Mouse (Mus musculus) kidney, embryonic 15.5 days (tissue): ENCODE data around the gene Zfp296. TPM values are rescaled to one million over a fixed set of nuclear protein-coding genes. Genes with fewer than 3 reads are reported as not detected.

Experiments
- ATAC-seq: fragments of 200-750 bp; cut with Nextera tagmentation; replicated peaks from 2 replicates; pipeline ENCODE4 v1.8.0; 2017; ENCODE audit warnings: moderate TSS enrichment; ENCODE audit not compliant: low FRiP score
- H3K27ac ChIP-seq: fragments of 300-500 bp; sonication (generic); 2 replicates; pipeline ENCODE4 v1.5.1; 2015; ENCODE audit warnings: mild to moderate bottlenecking, inconsistent platforms
- H3K27me3 ChIP-seq: fragments of 300-500 bp; sonication (generic); 2 replicates; pipeline ENCODE4 v1.6.1; 2015; ENCODE audit warnings: inconsistent platforms
- H3K36me3 ChIP-seq: fragments of 300-500 bp; sonication (generic); 2 replicates; pipeline ENCODE4 v1.6.1; 2015; ENCODE audit warnings: inconsistent platforms
- H3K4me1 ChIP-seq: fragments of 300-500 bp; sonication (generic); 2 replicates; pipeline ENCODE4 v1.6.1; 2015; ENCODE audit warnings: inconsistent platforms
- H3K4me2 ChIP-seq: fragments of 300-500 bp; sonication (generic); 2 replicates; pipeline ENCODE4 v1.6.1; 2015; ENCODE audit warnings: moderate library complexity, mild to moderate bottlenecking, inconsistent platforms
- H3K4me3 ChIP-seq: fragments of 300-500 bp; sonication (generic); replicated peaks from 2 replicates; pipeline ENCODE4 v1.5.1; 2015; ENCODE audit warnings: mild to moderate bottlenecking, inconsistent platforms
- H3K9ac ChIP-seq: fragments of 300-500 bp; sonication (generic); 2 replicates; pipeline ENCODE4 v1.6.1; 2015; ENCODE audit warnings: mild to moderate bottlenecking, inconsistent platforms
- H3K9me3 ChIP-seq: fragments of 300-500 bp; sonication (generic); replicated peaks from 2 replicates; pipeline ENCODE4 v1.6.1; 2016; ENCODE audit warnings: inconsistent platforms
- WGBS: fragments of 180-500 bp; shearing (Covaris S2); methylation state at CpG from one replicate; pipeline ENCODE4 v1.1.7; 2015; ENCODE audit warnings: mixed read lengths; 5-methylcytosine and 5-hydroxymethylcytosine counted together
- polyA plus RNA-seq: library from polyadenylated mRNA; unstranded; fragments of >200 nt; fragmentation: Nextera tagmentation; extraction: Ambion mirVana; gene quantifications from 2 replicates; pipeline ENCODE4 v1.2.1, GENCODE M21; 2015

Gene Zfp296
- polyA plus RNA-seq, 1 experiment from 2014 or later = 0.55 TPM

DNA sequence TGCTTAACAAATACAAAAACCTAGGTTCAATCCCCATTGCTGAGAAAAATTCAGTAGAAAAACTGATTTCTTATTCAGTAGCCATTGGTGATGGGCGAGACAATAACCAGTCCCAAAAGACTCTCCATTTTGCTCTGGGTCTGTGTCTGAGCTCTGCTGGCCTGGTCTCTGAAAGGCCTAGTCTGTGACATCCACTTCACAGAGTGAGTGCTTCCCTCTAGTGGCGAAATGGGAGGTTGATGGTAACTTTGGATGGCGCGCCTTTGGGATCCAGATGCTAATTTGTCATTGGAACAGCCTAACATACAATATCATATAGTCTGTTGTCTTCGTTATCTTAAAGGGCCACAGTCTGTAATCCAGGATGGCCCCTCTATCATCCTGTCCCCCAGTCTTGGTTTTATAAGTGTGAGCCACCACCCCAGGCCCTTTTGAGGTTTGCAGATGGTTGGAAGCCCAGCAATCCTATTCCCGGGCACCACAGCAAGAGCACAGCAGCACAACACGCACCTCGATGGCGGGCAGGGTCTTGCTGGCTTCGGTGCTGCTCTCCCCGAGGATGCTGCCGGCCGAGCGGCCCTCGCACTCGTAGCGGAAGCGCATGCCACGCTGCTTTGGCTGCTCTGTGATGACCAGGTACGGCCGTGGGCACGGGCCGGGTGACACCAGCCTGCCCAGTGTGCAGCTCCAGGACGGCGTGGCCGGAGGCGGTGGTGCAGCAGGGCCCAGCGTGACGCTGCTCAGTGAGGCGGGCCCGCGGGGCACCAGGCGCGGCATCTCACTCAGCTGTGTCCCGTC lies 42.1 kb downstream of the Zfp296 start:
- peak overlapping the region; percentile 31 for H3K9ac ChIP-seq
- peaks cover 13% of the 10 kb centered on the region for H3K4me1 ChIP-seq
- peak overlapping the region; percentile 45 for H3K4me3 ChIP-seq
- H3K27me3 ChIP-seq = no peaks in the 10 kb centered on the region
- WGBS = 6% methylated on average over 35 of the region's 35 CpGs
- no peaks in the 10 kb centered on the region for H3K9me3 ChIP-seq
- H3K4me2 ChIP-seq = peak overlapping the region; percentile 84
- peak; percentile 88 for ATAC-seq
- peaks cover 7% of the 10 kb centered on the region; the same call in 1 of the 2 replicates for H3K36me3 ChIP-seq
- peak overlapping the region; percentile 63 for H3K27ac ChIP-seq

DNA sequence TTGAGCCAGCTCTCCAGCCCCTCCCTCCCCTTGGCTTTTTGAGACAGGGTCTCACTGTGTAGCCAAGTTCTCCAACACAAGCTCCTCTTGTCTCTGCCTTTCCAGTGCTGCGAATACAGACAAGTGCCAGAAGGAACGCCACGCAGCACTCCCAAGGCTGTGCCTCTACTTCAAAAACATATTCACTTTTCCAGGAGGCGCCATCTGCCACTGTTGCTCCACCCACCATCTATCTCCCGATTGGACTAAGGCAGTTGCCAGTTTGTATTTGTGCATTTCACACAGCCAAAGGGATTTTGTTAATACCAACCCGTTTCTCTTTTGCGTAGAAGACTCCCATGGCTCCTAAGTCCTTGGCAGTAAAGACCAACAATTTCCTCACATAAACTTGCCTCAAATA lies 43.7 kb downstream of the Zfp296 start:
- no peak overlapping the region for H3K27ac ChIP-seq
- no peaks in the 10 kb centered on the region for H3K27me3 ChIP-seq
- no peak overlapping the region for H3K9ac ChIP-seq
- no peak for ATAC-seq
- no peak overlapping the region for H3K4me3 ChIP-seq
- no peak overlapping the region for H3K4me2 ChIP-seq
- no peaks in the 10 kb centered on the region for H3K36me3 ChIP-seq
- peaks cover 13% of the 10 kb centered on the region for H3K4me1 ChIP-seq
- H3K9me3 ChIP-seq = no peaks in the 10 kb centered on the region
- WGBS = 95% methylated on average over 7 of the region's 7 CpGs

- Histone ChIP-seq H3K9ac (no peak overlapping the region), H3K4me2 (no peak overlapping the region), H3K36me3 (no peaks in the 10 kb centered on the region), H3K27ac (no peak overlapping the region), H3K27me3 (no peaks in the 10 kb centered on the region), H3K4me3 (no peak overlapping the region), H3K9me3 (no peaks in the 10 kb centered on the region), H3K4me1 (peaks cover 13% of the 10 kb centered on the region)
- ATAC-seq = no peak
- 34% methylated on average over 6 of the region's 6 CpGs for WGBS
These were observed 45.2 kb downstream of the Zfp296 start for GRCm38 (mm10) chr7:19622241-19622640.

GRCm38 (mm10) chr7:19623433-19623832 lies 46.3 kb downstream of the Zfp296 start:
- no peaks in the 10 kb centered on the region for H3K36me3 ChIP-seq
- no peak overlapping the region for H3K27ac ChIP-seq
- H3K4me2 ChIP-seq = no peak overlapping the region
- ATAC-seq = no peak
- no peak overlapping the region for H3K4me3 ChIP-seq
- no peak overlapping the region for H3K9ac ChIP-seq
- peaks cover 19% of the 10 kb centered on the region for H3K4me1 ChIP-seq
- WGBS = 80% methylated on average over 2 of the region's 2 CpGs
- no peaks in the 10 kb centered on the region for H3K9me3 ChIP-seq
- H3K27me3 ChIP-seq = no peaks in the 10 kb centered on the region

- no peaks in the 10 kb centered on the region for H3K9me3 ChIP-seq
- peaks cover 12% of the 10 kb centered on the region; the same call in 1 of the 2 replicates for H3K4me1 ChIP-seq
- H3K9ac ChIP-seq = no peak overlapping the region
- H3K27ac ChIP-seq = peak overlapping the region; percentile 85
- ATAC-seq = no peak
- H3K4me3 ChIP-seq = peak overlapping the region; percentile 69
- peak overlapping the region; percentile 90 for H3K4me2 ChIP-seq
- 67% methylated on average over 3 of the region's 3 CpGs for WGBS
- peaks cover 11% of the 10 kb centered on the region for H3K36me3 ChIP-seq
- no peaks in the 10 kb centered on the region for H3K27me3 ChIP-seq
These were observed 50.6 kb downstream of the Zfp296 start for GRCm38 (mm10) chr7:19627721-19628120.

DNA sequence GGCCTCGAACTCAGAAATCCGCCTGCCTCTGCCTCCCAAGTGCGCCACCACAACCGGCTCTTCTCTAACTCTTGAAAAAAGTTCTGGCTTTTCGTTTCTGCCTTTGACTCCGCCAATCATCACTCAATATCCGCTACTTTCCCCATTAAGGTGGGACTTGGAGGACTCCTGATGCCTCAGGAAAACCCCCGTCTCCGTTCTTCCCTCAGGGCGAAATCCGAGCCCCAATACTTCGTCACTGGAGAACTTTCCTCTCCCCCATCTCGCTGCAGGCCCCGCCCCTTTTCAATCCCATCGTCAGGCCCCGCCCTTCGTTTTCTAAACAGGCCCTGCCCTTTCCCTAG lies 51.1 kb downstream of the Zfp296 start:
- H3K4me2 ChIP-seq = peak overlapping the region; percentile 90
- peaks cover 12% of the 10 kb centered on the region; the same call in 1 of the 2 replicates for H3K4me1 ChIP-seq
- WGBS = 14% methylated on average over 17 of the region's 17 CpGs
- H3K36me3 ChIP-seq = peaks cover 15% of the 10 kb centered on the region
- no peak overlapping the region for H3K9ac ChIP-seq
- peak overlapping the region; percentile 69 for H3K4me3 ChIP-seq
- H3K27ac ChIP-seq = peak overlapping the region; percentile 85
- ATAC-seq = no peak; the same call in 1 of the 2 replicates
- H3K9me3 ChIP-seq = no peaks in the 10 kb centered on the region
- H3K27me3 ChIP-seq = no peaks in the 10 kb centered on the region

DNA sequence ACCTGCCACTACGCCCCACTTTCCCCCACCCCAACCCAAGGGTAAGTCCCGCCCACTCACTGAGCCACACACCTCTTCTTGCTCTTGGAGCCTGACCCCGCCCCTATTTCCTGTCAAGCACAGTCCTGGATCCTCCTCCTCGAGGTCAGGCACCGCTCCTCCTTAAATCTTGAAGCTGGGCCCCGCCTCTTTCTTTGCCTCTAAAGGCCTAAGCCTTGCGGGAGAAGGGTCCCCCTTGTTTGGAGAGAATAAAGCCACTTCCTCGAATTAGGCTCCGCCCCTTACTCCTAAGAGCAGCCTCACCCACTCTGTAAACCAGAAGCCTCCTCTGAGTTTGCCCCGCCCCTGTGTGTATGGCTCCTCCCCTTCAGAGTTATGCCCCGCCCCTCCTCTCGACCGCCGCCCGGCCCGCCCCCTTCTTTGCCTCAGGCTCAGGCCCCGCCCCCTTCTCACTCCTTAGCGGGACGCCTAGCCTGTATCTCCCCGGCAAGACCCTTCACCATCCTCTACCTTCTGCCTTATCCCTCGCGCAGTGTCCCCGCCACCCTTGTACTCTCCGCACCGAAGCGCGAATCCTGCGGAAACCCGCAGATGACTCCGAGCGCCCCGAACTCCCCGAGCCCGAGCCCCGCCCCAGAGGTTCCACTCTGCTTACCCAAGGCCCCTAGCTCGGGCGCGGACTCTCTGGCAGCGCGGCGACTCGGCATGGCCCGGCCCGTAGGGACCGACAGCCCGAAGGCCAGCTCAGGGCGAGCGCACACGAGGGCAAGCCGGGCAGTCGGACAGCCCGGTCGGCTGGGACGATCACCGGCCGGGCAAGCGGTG lies 51.7 kb downstream of the Zfp296 start:
- Histone ChIP-seq H3K4me3 (peak overlapping the region; percentile 69), H3K27ac (peak overlapping the region; percentile 85), H3K36me3 (peaks cover 21% of the 10 kb centered on the region), H3K27me3 (no peaks in the 10 kb centered on the region), H3K4me2 (peak overlapping the region; percentile 90), H3K4me1 (peaks cover 12% of the 10 kb centered on the region; the same call in 1 of the 2 replicates), H3K9me3 (no peaks in the 10 kb centered on the region), H3K9ac (peak overlapping the region; percentile 41)
- ATAC-seq = peak; percentile 94
- 2% methylated on average over 57 of the region's 57 CpGs for WGBS

GRCm38 (mm10) chr7:19629361-19629734 lies 52.3 kb downstream of the Zfp296 start, which contains the start of gene Relb:
Gene Relb (minus strand): TSS chr7:19629438.
- no peaks in the 10 kb centered on the region for H3K9me3 ChIP-seq
- WGBS = under 1% methylated on average over 39 of the region's 41 CpGs
- no peaks in the 10 kb centered on the region for H3K27me3 ChIP-seq
- H3K4me3 ChIP-seq = peak within 1 kb of the TSS; percentile 69
- H3K4me1 ChIP-seq = peaks cover 12% of the 10 kb centered on the region; the same call in 1 of the 2 replicates
- peak within 1 kb of the TSS; percentile 85 for H3K27ac ChIP-seq
- peaks cover 27% of the 10 kb centered on the region for H3K36me3 ChIP-seq
- ATAC-seq = peak; percentile 69; the same call in 1 of the 2 replicates
- H3K9ac ChIP-seq = peak within 1 kb of the TSS; percentile 41
- H3K4me2 ChIP-seq = peak within 1 kb of the TSS; percentile 90

Other genes starting within 250 kb of the Zfp296 start
- 85.7 and 87.2 TPM in 2 replicates for gene Ercc1, start 232.5 kb upstream of the Zfp296 start, polyA plus RNA-seq
- gene Cd3eap, start 217.8 kb upstream of the Zfp296 start, polyA plus RNA-seq = 27.0 and 28.3 TPM in 2 replicates
- gene Ppp1r13l, start 217.5 kb upstream of the Zfp296 start, polyA plus RNA-seq = 5.5 and 5.8 TPM in 2 replicates
- 16.0 and 19.5 TPM in 2 replicates for gene Ercc2, start 195.3 kb upstream of the Zfp296 start, polyA plus RNA-seq
- gene Klc3, start 173.2 kb upstream of the Zfp296 start, polyA plus RNA-seq = 5.1 and 6.3 TPM in 2 replicates
- 22.6 and 58.1 TPM in 2 replicates for gene Ckm, start 172.5 kb upstream of the Zfp296 start, polyA plus RNA-seq
- 6.6 and 9.4 TPM in 2 replicates for gene Mark4, start 118.5 kb upstream of the Zfp296 start, polyA plus RNA-seq
- 3.0 TPM in 2 replicates for gene Exoc3l2, start 114.0 kb upstream of the Zfp296 start, polyA plus RNA-seq
- 2.3 and 2.6 TPM in 2 replicates for gene Bloc1s3, start 68.9 kb upstream of the Zfp296 start, polyA plus RNA-seq
- 76.2 and 81.2 TPM in 2 replicates for gene Trappc6a, start 68.9 kb upstream of the Zfp296 start, polyA plus RNA-seq
- 0.10 and 0.15 TPM in 2 replicates for gene Nkpd1, start 59.4 kb upstream of the Zfp296 start, polyA plus RNA-seq
- 21.3 and 24.4 TPM in 2 replicates for gene Ppp1r37, start 14.2 kb upstream of the Zfp296 start, polyA plus RNA-seq
- gene Gemin7, start 308 bp downstream of the Zfp296 start, polyA plus RNA-seq = 148 and 161 TPM in 2 replicates
- gene Clasrp, start 27.2 kb downstream of the Zfp296 start, polyA plus RNA-seq = 50.6 and 58.6 TPM in 2 replicates
- gene Relb, start 52.2 kb downstream of the Zfp296 start, polyA plus RNA-seq = 8.8 and 10.0 TPM in 2 replicates
- gene Clptm1, start 87.7 kb downstream of the Zfp296 start, polyA plus RNA-seq = 81.9 and 91.5 TPM in 2 replicates
- 8.8 and 13.1 TPM in 2 replicates for gene Apoc2, start 100.7 kb downstream of the Zfp296 start, polyA plus RNA-seq
- 2.5 TPM in 1 of 2 replicates, not detected in the other for gene Gm44805, start 104.1 kb downstream of the Zfp296 start, polyA plus RNA-seq
- gene Apoc4, start 104.2 kb downstream of the Zfp296 start, polyA plus RNA-seq = 2.3 and 6.6 TPM in 2 replicates
- gene Apoc1, start 115.4 kb downstream of the Zfp296 start, polyA plus RNA-seq = 15.7 and 20.7 TPM in 2 replicates
- 259 and 340 TPM in 2 replicates for gene Apoe, start 121.9 kb downstream of the Zfp296 start, polyA plus RNA-seq
- gene Tomm40, start 138.2 kb downstream of the Zfp296 start, polyA plus RNA-seq = 168 and 177 TPM in 2 replicates
- gene Nectin2, start 173.2 kb downstream of the Zfp296 start, polyA plus RNA-seq = 130 and 138 TPM in 2 replicates
- 244 and 257 TPM in 2 replicates for gene Bcam, start 193.7 kb downstream of the Zfp296 start, polyA plus RNA-seq
- 8.3 and 9.1 TPM in 2 replicates for gene Cblc, start 219.5 kb downstream of the Zfp296 start, polyA plus RNA-seq
- gene Bcl3, start 245.5 kb downstream of the Zfp296 start, polyA plus RNA-seq = 3.9 and 4.9 TPM in 2 replicates